Mouse (Mus musculus) forebrain, embryonic 14.5 days (tissue): ENCODE measurements around the gene Nol8. TPM values are rescaled to one million over a fixed set of nuclear protein-coding genes. Genes with fewer than 3 reads are reported as not detected.

Experiments
- ATAC-seq: fragments of 200-750 bp; cut with Nextera tagmentation; 2 replicates; pipeline ENCODE4 v1.8.0; 2017; ENCODE audit warnings: mild to moderate bottlenecking, moderate library complexity
- DNase-seq: peaks from one replicate; pipeline ENCODE4 v3.0.0-alpha.2; 2015; ENCODE audit warnings: low spot score
- H3K27ac ChIP-seq: fragments of 300-500 bp; sonication (generic); 2 replicates; pipeline ENCODE4 v1.5.1; 2014; ENCODE audit warnings: low read depth, mild to moderate bottlenecking, control low read depth, low read length, moderate library complexity
- H3K27me3 ChIP-seq: fragments of 300-500 bp; sonication (generic); replicated peaks from 2 replicates; pipeline ENCODE4 v1.6.1; 2014; ENCODE audit warnings: low read length, control low read depth, mixed read lengths; ENCODE audit not compliant: control insufficient read depth, insufficient read depth
- H3K36me3 ChIP-seq: fragments of 300-500 bp; sonication (generic); 2 replicates; pipeline ENCODE4 v1.6.1; 2014; ENCODE audit warnings: low read length, control low read depth; ENCODE audit not compliant: control insufficient read depth, insufficient read depth
- H3K4me1 ChIP-seq: fragments of 300-500 bp; sonication (generic); 2 replicates; pipeline ENCODE4 v1.6.1; 2014; ENCODE audit warnings: antibody characterized with exemption, low read length, control low read depth; ENCODE audit not compliant: control insufficient read depth, insufficient read depth
- H3K4me2 ChIP-seq: fragments of 300-500 bp; sonication (generic); 2 replicates; pipeline ENCODE4 v1.6.1; 2014; ENCODE audit warnings: mild to moderate bottlenecking, control low read depth, low read length
- H3K4me3 ChIP-seq: fragments of 300-500 bp; sonication (generic); 2 replicates; pipeline ENCODE4 v1.5.1; 2014; ENCODE audit warnings: low read depth, low read length, control low read depth
- H3K9ac ChIP-seq: fragments of 300-500 bp; sonication (generic); 2 replicates; pipeline ENCODE4 v1.6.1; 2014; ENCODE audit warnings: mild to moderate bottlenecking, low read length, control low read depth, moderate library complexity
- H3K9me3 ChIP-seq: fragments of 300-500 bp; sonication (generic); replicated peaks from 2 replicates; pipeline ENCODE4 v1.6.1; 2016; ENCODE audit warnings: low read length, control low read depth, mixed read lengths; ENCODE audit not compliant: control insufficient read depth
- WGBS: fragments of 180-500 bp; shearing (Covaris S2); extraction: QIAGEN DNeasy Blood & Tissue Kit; methylation state at CpG from one replicate; pipeline ENCODE4 v1.1.7; 2014; 5-methylcytosine and 5-hydroxymethylcytosine counted together
- polyA plus RNA-seq: library from polyadenylated mRNA; unstranded; fragments of >200 nt; fragmentation: Nextera tagmentation; extraction: Ambion mirVana; gene quantifications from 2 replicates; pipeline ENCODE4 v1.2.1, GENCODE M21; 2014

Gene Nol8
- polyA plus RNA-seq, 1 experiment from 2014 or later = 22.4 TPM

GRCm38 (mm10) chr13:49639965-49640364 is 12.9 kb upstream of the Nol8 start:
- Histone ChIP-seq H3K9ac (no peak overlapping the region), H3K27me3 (no peaks in the 10 kb centered on the region), H3K36me3 (no peaks in the 10 kb centered on the region), H3K27ac (no peak overlapping the region), H3K4me2 (no peak overlapping the region), H3K4me1 (no peaks in the 10 kb centered on the region), H3K4me3 (no peak overlapping the region), H3K9me3 (no peaks in the 10 kb centered on the region)
- WGBS = 96% methylated on average over 2 of the region's 2 CpGs
- ATAC-seq = no peak
- DNase-seq = no peak

GRCm38 (mm10) chr13:49642650-49643049 is 10.2 kb upstream of the Nol8 start:
- H3K9ac ChIP-seq = no peak overlapping the region
- no peak overlapping the region for H3K4me3 ChIP-seq
- no peak for ATAC-seq
- H3K27ac ChIP-seq = no peak overlapping the region
- no peaks in the 10 kb centered on the region for H3K27me3 ChIP-seq
- H3K36me3 ChIP-seq = no peaks in the 10 kb centered on the region
- no peak overlapping the region for H3K4me2 ChIP-seq
- no peaks in the 10 kb centered on the region for H3K4me1 ChIP-seq
- DNase-seq = no peak
- no peaks in the 10 kb centered on the region for H3K9me3 ChIP-seq
- 73% methylated on average over 6 of the region's 6 CpGs for WGBS

- no peaks in the 10 kb centered on the region for H3K9me3 ChIP-seq
- no peaks in the 10 kb centered on the region for H3K36me3 ChIP-seq
- H3K27ac ChIP-seq = no peak overlapping the region
- DNase-seq = no peak
- no peak overlapping the region for H3K9ac ChIP-seq
- H3K4me1 ChIP-seq = no peaks in the 10 kb centered on the region
- no peaks in the 10 kb centered on the region for H3K27me3 ChIP-seq
- no peak overlapping the region for H3K4me2 ChIP-seq
- ATAC-seq = no peak
- H3K4me3 ChIP-seq = no peak overlapping the region
Measured at GRCm38 (mm10) chr13:49643669-49644362, 9.1 kb upstream of the Nol8 start.

GRCm38 (mm10) chr13:49644731-49645529 is 7.9 kb upstream of the Nol8 start:
- Histone ChIP-seq H3K36me3 (no peaks in the 10 kb centered on the region), H3K9ac (no peak overlapping the region), H3K27ac (no peak overlapping the region), H3K9me3 (no peaks in the 10 kb centered on the region), H3K27me3 (no peaks in the 10 kb centered on the region), H3K4me2 (no peak overlapping the region), H3K4me3 (no peak overlapping the region), H3K4me1 (no peaks in the 10 kb centered on the region)
- 72% methylated on average over 2 of the region's 2 CpGs for WGBS
- ATAC-seq = no peak
- DNase-seq = peak; percentile 61

GRCm38 (mm10) chr13:49646019-49646418 is 6.9 kb upstream of the Nol8 start:
- DNase-seq = no peak
- WGBS = 74% methylated on average over 1 of the region's 1 CpGs
- H3K9me3 ChIP-seq = no peaks in the 10 kb centered on the region

GRCm38 (mm10) chr13:49651136-49651535 is 1.7 kb upstream of the Nol8 start:
- ATAC-seq (no peak), DNase-seq (no peak)
- H3K4me2 ChIP-seq = no peak overlapping the region
- H3K9ac ChIP-seq = no peak overlapping the region
- H3K9me3 ChIP-seq = no peaks in the 10 kb centered on the region
- H3K36me3 ChIP-seq = peaks cover under 1% of the 10 kb centered on the region; the same call in 1 of the 2 replicates
- H3K4me1 ChIP-seq = peaks cover 3% of the 10 kb centered on the region; the same call in 1 of the 2 replicates
- no peak overlapping the region for H3K27ac ChIP-seq
- no peak overlapping the region for H3K4me3 ChIP-seq
- H3K27me3 ChIP-seq = no peaks in the 10 kb centered on the region
- WGBS = 39% methylated on average over 2 of the region's 2 CpGs

More at GRCm38 (mm10) chr13:49646019-49646418, 6.9 kb upstream of the Nol8 start:
- H3K27ac ChIP-seq = no peak overlapping the region
- ATAC-seq = no peak
- H3K9ac ChIP-seq = no peak overlapping the region
- H3K4me2 ChIP-seq = no peak overlapping the region
- no peaks in the 10 kb centered on the region for H3K36me3 ChIP-seq
- H3K4me3 ChIP-seq = no peak overlapping the region
- H3K4me1 ChIP-seq = no peaks in the 10 kb centered on the region
- no peaks in the 10 kb centered on the region for H3K27me3 ChIP-seq

- peak overlapping the region; percentile 60 for H3K9ac ChIP-seq
- peaks cover 3% of the 10 kb centered on the region; the same call in 1 of the 2 replicates for H3K4me1 ChIP-seq
- H3K27me3 ChIP-seq = no peaks in the 10 kb centered on the region
- peaks cover 5% of the 10 kb centered on the region; the same call in 1 of the 2 replicates for H3K36me3 ChIP-seq
- H3K4me3 ChIP-seq = peak overlapping the region; percentile 59
- peak overlapping the region; percentile 72 for H3K4me2 ChIP-seq
- DNase-seq (no peak), ATAC-seq (no peak)
- no peaks in the 10 kb centered on the region for H3K9me3 ChIP-seq
- 2% methylated on average over 4 of the region's 4 CpGs for WGBS
- no peak overlapping the region for H3K27ac ChIP-seq
Measured at GRCm38 (mm10) chr13:49651781-49652351, 1.0 kb upstream of the Nol8 start.

- no peaks in the 10 kb centered on the region for H3K27me3 ChIP-seq
- 0% methylated on average over 16 of the region's 16 CpGs for WGBS
- DNase-seq (no peak), ATAC-seq (peak; percentile 82)
- peak overlapping the region; percentile 27; the same call in 1 of the 2 replicates for H3K27ac ChIP-seq
- peak overlapping the region; percentile 85 for H3K4me2 ChIP-seq
- peaks cover 13% of the 10 kb centered on the region; the same call in 1 of the 2 replicates for H3K36me3 ChIP-seq
- peak overlapping the region; percentile 75 for H3K4me3 ChIP-seq
- peaks cover 3% of the 10 kb centered on the region; the same call in 1 of the 2 replicates for H3K4me1 ChIP-seq
- H3K9ac ChIP-seq = peak overlapping the region; percentile 63
- no peaks in the 10 kb centered on the region for H3K9me3 ChIP-seq
Measured at GRCm38 (mm10) chr13:49653180-49653541, 283 bp downstream of the Nol8 start.
